Mouse (Mus musculus) limb, embryonic 15.5 days (tissue): Measurements from ENCODE around the gene Ehf. TPM values are rescaled to one million over a fixed set of nuclear protein-coding genes. Genes with fewer than 3 reads are reported as not detected.

Experiments used
- polyA plus RNA-seq: library from polyadenylated mRNA; unstranded; fragments of >200 nt; fragmentation: Nextera tagmentation; extraction: Ambion mirVana; gene quantifications from 2 replicates; pipeline ENCODE4 v1.2.1, GENCODE M21; 2015

Gene Ehf
- polyA plus RNA-seq, 1 experiment from 2014 or later = 4.4 TPM

Other genes with a start within 250 kb of the Ehf start
- 30.8 and 34.7 TPM in 2 replicates for gene Pdhx, start 229.8 kb downstream of the Ehf start, polyA plus RNA-seq
- 68.5 and 69.5 TPM in 2 replicates for gene Apip, start 229.6 kb downstream of the Ehf start, polyA plus RNA-seq
- gene Elf5, start 108.4 kb upstream of the Ehf start, polyA plus RNA-seq = 2.8 and 2.9 TPM in 2 replicates
- 73.1 and 84.3 TPM in 2 replicates for gene Cat, start 181.9 kb upstream of the Ehf start, polyA plus RNA-seq